Mouse (Mus musculus) midbrain, embryonic 15.5 days (tissue): Measurements from ENCODE around the gene Nolc1. TPM values are rescaled to one million over a fixed set of nuclear protein-coding genes. Genes with fewer than 3 reads are reported as not detected.

Experiments
- ATAC-seq: fragments of 200-750 bp; cut with Nextera tagmentation; replicated peaks from 2 replicates; pipeline ENCODE4 v1.8.0; 2017; ENCODE audit warnings: moderate TSS enrichment
- H3K27ac ChIP-seq: fragments of 300-500 bp; sonication (generic); 2 replicates; pipeline ENCODE4 v1.5.1; 2015; ENCODE audit warnings: mild to moderate bottlenecking, inconsistent platforms
- H3K27me3 ChIP-seq: fragments of 300-500 bp; sonication (generic); replicated peaks from 2 replicates; pipeline ENCODE4 v1.6.1; 2015; ENCODE audit warnings: inconsistent platforms
- H3K36me3 ChIP-seq: fragments of 300-500 bp; sonication (generic); replicated peaks from 2 replicates; pipeline ENCODE4 v1.6.1; 2015; ENCODE audit warnings: inconsistent platforms
- H3K4me1 ChIP-seq: fragments of 300-500 bp; sonication (generic); 2 replicates; pipeline ENCODE4 v1.6.1; 2015; ENCODE audit warnings: inconsistent platforms
- H3K4me2 ChIP-seq: fragments of 300-500 bp; sonication (generic); 2 replicates; pipeline ENCODE4 v1.6.1; 2015; ENCODE audit warnings: inconsistent platforms, mild to moderate bottlenecking, moderate library complexity
- H3K4me3 ChIP-seq: fragments of 300-500 bp; sonication (generic); 2 replicates; pipeline ENCODE4 v1.5.1; 2015; ENCODE audit warnings: mild to moderate bottlenecking, inconsistent platforms
- H3K9ac ChIP-seq: fragments of 300-500 bp; sonication (generic); 2 replicates; pipeline ENCODE4 v1.6.1; 2015; ENCODE audit warnings: mild to moderate bottlenecking, inconsistent platforms
- H3K9me3 ChIP-seq: fragments of 300-500 bp; sonication (generic); 2 replicates; pipeline ENCODE4 v1.6.1; 2016; ENCODE audit warnings: inconsistent platforms
- WGBS: fragments of 180-500 bp; shearing (Covaris S2); methylation state at CpG from one replicate; pipeline ENCODE4 v1.1.7; 2015; ENCODE audit warnings: mixed read lengths; 5-methylcytosine and 5-hydroxymethylcytosine counted together
- polyA plus RNA-seq: library from polyadenylated mRNA; unstranded; fragments of >200 nt; fragmentation: Nextera tagmentation; extraction: Ambion mirVana; gene quantifications from 2 replicates; pipeline ENCODE4 v1.2.1, GENCODE M21; 2015

Nolc1 gene
- polyA plus RNA-seq, 1 experiment from 2014 or later, result 70.3 TPM

DNA sequence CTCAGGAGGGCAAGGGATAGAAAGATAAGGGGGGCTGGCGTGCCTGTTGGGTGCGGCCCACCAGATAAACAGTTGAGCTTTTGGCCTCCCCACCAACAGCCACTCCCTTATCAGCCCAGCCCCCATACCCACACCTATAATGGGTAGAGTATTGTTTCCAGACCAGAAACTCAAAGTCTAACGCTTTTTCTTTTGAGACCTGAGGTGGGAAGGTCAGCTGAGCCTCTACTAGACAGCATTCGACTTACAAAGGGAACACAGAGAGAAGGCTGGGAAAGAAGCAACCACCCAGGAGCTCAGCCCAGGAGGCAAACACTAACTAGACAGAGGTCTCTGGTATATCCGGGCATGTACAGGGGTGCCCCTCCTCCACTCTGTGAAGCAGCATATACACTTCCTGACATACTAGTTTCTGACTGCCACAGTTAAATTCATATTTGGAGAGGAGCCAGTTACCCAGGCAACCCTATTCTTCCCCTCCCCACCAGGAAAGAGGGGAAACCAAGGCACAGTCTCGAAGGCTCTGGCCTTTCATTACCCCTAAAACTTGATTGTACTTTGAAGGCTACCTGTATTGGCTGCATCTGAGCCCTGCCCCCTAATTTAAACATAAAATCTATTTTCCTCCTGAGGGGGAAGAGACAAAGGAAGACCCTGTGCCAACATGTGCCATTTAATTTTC, 38.3 kb upstream of the Nolc1 start:
- Histone ChIP-seq H3K4me3 (peak overlapping the region; percentile 77), H3K27ac (peak overlapping the region; percentile 50), H3K9me3 (no peaks in the 10 kb centered on the region), H3K9ac (peak overlapping the region; percentile 79), H3K4me1 (peaks cover 57% of the 10 kb centered on the region), H3K4me2 (peak overlapping the region; percentile 93), H3K27me3 (no peaks in the 10 kb centered on the region), H3K36me3 (peaks cover 37% of the 10 kb centered on the region)
- no peak for ATAC-seq
- 5% methylated on average over 6 of the region's 6 CpGs for WGBS

DNA sequence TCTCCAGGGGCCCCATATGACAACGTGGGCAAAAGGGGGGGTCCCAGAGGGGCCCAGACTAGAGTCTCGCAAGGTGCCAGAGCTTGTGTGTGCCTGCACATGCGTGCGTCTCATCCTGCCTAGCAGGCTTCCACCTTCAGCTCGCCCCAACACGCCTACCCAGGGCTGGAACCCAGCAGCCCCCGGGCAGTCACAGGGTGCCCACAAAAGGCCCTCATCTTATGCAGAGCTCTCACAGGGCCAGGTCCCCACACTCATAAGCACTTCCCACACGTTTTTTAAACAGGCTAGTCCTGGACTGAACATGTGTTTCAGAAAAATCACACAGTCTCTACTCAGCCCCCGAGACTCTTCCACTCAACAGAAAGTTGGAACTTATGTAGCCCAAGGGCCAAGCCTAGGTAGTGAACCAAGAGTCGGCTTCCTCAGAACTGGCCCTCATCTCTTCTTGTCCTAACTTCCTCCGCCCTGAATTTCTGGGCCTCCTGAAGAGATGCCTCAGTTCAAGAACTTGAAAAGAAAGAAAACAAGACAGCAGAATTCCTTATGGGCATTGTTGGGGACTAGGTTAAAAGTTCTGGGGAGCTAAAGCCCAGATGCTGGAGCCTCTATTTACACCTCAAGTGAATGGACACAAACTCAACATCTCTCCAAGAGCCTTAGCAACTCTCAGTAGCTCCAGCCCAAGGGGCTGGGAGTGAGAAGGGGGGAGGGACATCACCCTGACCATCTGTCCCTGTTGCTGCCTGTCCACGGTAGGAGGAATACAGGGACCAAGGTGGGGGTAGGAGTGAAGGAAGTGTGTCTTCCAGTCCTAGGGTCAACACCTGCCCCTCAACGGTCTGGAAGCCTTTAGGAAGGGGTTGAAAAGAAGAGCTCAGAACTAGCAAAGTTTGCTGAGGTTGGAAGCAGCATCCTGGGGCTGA, 37.5 kb upstream of the Nolc1 start:
- Histone ChIP-seq H3K9me3 (no peaks in the 10 kb centered on the region), H3K4me3 (peak overlapping the region; percentile 77), H3K4me1 (peaks cover 65% of the 10 kb centered on the region), H3K36me3 (peaks cover 30% of the 10 kb centered on the region), H3K27ac (peak overlapping the region; percentile 98), H3K9ac (peak overlapping the region; percentile 79), H3K27me3 (no peaks in the 10 kb centered on the region), H3K4me2 (peak overlapping the region; percentile 93)
- 0 out of 2 replicates have a peak, but pooled peaks have one; percentile 3 for ATAC-seq
- 6% methylated on average over 13 of the region's 13 CpGs for WGBS

DNA sequence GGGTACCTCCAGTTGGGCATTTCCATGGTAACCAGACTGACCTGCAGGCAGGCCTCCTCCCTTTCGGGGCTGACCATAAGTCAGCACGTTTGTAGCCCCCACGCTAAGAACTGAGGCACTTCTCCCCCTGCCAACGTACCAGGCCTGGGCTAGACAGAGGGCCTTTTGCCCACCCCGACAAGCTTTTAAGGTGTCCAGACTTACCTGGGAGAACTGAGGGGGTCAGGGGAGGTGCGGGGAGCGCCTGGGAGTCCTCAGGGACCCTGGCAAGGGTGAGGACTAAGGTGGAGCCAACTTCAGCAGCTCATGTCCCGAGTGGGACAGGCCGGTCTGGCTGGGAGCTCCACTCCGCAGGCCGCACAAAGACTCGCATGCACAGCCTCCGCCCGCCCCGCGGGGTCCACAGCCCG, 36.8 kb upstream of the Nolc1 start:
- Histone ChIP-seq H3K4me1 (peaks cover 72% of the 10 kb centered on the region), H3K9me3 (no peaks in the 10 kb centered on the region), H3K9ac (peak overlapping the region; percentile 79), H3K36me3 (peaks cover 23% of the 10 kb centered on the region), H3K27ac (peak overlapping the region; percentile 98), H3K4me3 (peak overlapping the region; percentile 77), H3K4me2 (peak overlapping the region; percentile 93), H3K27me3 (no peaks in the 10 kb centered on the region)
- peak; percentile 9 for ATAC-seq
- 0% methylated on average over 16 of the region's 17 CpGs for WGBS

DNA sequence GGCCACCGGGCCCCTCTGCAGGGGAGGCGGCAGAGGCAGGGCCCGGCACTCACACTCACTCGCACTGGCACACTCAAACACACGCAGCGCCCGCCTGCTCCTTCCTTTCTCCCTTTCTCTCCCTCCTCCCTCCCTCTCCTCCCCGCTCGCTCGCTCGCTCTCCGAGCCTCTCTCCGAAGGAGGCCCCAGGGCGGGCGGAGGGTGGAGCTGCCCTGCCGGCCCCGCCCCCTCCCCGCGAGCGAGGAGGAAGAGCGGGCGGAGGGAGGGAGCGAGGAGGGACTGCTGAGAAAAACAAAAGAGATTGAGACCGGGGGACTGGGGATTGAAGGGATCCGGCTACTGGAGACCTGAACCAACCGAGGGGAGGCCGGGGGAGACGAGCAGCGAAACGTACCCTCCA, 36.2 kb upstream of the Nolc1 start:
- Histone ChIP-seq H3K4me3 (peak overlapping the region; percentile 77), H3K27me3 (no peaks in the 10 kb centered on the region), H3K4me2 (peak overlapping the region; percentile 93), H3K27ac (peak overlapping the region; percentile 98), H3K4me1 (peaks cover 77% of the 10 kb centered on the region), H3K9me3 (no peaks in the 10 kb centered on the region), H3K36me3 (peaks cover 17% of the 10 kb centered on the region), H3K9ac (peak overlapping the region; percentile 79)
- WGBS, result 2% methylated on average over 25 of the region's 30 CpGs
- peak; percentile 68 for ATAC-seq

DNA sequence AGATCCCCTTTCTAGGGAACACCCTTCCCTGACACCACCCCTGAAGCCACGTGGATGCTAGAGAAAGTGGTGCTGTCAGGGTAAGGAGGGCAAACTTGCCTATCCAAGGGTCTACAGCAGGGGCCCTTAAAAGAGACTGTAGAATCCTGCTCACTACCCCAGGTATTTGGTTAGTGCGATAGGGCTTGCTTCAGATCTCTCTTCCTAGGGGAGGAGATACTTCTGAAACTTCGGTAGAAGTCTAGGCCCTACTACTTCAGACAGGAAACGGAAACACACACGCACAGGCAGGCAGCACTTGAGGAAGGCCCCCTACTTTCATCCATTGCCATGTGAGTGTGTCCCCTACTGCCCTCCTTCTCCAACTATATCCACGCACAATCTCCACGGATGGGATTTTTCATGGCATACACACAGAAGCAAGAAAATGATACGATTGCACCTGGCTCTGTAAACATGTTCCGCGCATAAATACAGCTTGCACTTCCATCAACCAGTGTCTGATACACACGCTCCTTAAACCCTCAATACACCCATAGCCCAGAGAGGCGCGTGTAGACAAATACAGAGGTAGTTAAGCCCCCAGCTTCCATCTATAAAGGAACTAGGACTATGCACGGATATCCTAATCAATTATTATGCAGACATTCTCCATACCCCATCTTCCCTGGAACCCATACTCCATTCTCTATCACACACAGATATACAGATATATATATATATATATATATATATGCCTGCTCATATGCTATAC, 35.3 kb upstream of the Nolc1 start:
- H3K9ac ChIP-seq, result peak overlapping the region; percentile 79
- peaks cover 77% of the 10 kb centered on the region for H3K4me1 ChIP-seq
- H3K27ac ChIP-seq, result peak overlapping the region; percentile 98
- no peaks in the 10 kb centered on the region for H3K9me3 ChIP-seq
- H3K4me2 ChIP-seq, result peak overlapping the region; percentile 93
- no peaks in the 10 kb centered on the region for H3K27me3 ChIP-seq
- peak overlapping the region; percentile 77 for H3K4me3 ChIP-seq
- ATAC-seq, result no peak
- peaks cover 8% of the 10 kb centered on the region for H3K36me3 ChIP-seq
- WGBS, result 32% methylated on average over 14 of the region's 14 CpGs

DNA sequence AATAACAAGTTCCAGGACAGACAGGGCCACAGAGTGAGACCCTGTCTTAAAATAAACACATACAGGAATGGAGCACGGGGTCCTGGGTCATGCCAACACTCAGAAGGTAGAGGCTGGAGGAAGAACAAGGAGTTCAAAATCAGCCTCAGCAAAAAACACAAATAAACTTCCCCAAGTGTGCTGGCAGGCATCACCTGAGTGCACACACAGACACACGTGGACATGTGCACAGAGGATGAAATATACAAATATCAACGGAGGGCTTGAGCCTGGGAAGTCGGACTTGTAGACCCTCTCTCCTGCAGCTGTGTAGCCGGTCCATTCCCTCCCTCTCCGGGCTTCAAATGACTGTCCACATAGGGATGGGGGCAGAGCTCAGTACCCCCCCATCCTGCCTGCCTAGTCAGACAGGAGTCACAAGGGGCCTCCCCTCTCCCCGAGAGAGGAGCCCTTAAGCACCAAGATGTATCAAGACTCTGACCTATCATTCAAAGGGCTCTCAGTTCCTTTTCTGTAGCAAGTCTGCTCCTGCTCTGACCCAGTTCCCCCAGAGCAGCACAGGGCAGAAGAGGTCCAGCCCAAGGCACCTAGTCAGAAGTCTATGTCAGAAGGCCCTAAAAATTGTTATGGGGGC, 34.2 kb upstream of the Nolc1 start:
- Histone ChIP-seq H3K36me3 (no peaks in the 10 kb centered on the region), H3K9ac (peak overlapping the region; percentile 61), H3K27me3 (no peaks in the 10 kb centered on the region), H3K9me3 (no peaks in the 10 kb centered on the region), H3K4me3 (peak overlapping the region; percentile 95), H3K27ac (peak overlapping the region; percentile 98), H3K4me2 (peak overlapping the region; percentile 93), H3K4me1 (peaks cover 79% of the 10 kb centered on the region)
- ATAC-seq, result no peak
- 10% methylated on average over 7 of the region's 7 CpGs for WGBS

DNA sequence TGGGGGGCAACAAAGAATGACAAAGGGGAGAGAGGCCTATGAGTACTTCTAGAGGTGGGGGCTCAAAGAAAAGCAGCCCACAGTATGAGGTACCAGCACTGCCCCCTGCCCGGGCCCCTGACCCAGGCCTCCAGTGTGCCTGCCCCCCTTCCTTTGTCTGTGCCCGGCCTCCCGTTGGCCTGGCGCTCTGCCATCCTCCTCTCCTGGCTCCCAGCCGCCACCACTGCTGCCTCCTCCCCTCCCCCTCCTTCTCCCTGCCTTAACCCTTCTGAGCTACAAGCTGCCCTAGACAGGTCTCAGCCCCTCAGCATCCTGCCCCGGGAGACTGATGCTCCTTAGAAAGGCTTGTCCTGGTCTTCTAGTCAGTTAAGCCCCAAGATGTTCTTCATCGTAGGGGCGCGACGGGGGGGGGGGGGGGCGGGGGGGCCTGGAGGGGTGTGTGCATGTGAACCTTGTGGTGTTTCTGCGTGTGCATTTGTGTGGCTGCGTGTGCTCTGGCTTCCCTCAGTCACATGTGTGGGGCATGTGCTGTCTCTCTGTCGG, 33.7 kb upstream of the Nolc1 start:
- no peaks in the 10 kb centered on the region for H3K9me3 ChIP-seq
- peak overlapping the region; percentile 95 for H3K4me3 ChIP-seq
- H3K9ac ChIP-seq, result peak overlapping the region; percentile 61
- peak; percentile 20 for ATAC-seq
- no peaks in the 10 kb centered on the region for H3K36me3 ChIP-seq
- peak overlapping the region; percentile 93 for H3K4me2 ChIP-seq
- H3K27ac ChIP-seq, result peak overlapping the region; percentile 98
- 2% methylated on average over 10 of the region's 14 CpGs for WGBS
- no peaks in the 10 kb centered on the region for H3K27me3 ChIP-seq
- peaks cover 78% of the 10 kb centered on the region for H3K4me1 ChIP-seq

DNA sequence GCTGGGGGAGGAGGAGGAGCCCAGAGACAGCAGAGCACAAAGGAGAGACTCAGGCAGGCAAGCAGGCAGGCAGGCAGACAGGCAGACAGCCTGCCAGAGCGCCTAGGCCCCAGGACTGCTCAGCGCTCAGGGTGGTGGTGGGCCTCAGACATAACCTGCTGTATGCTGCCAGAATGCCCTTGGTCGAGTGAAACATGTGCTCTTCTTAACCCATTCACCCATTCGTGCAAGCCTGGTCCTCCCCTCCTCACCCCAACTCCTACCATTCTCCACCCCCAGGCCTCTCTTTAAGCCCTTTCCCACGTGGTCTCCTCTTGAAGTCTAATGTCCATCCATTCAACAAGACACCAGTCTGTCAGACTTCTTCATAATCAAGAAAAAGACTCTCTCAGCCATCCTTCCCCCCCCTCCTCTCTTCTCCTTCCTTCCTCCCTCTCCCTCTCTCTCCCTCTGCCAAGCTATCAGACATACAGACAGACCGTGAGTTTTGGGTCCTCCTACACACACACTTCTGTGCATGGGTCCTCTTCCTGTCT, 33.1 kb upstream of the Nolc1 start:
- WGBS, result 4% methylated on average over 6 of the region's 6 CpGs
- Histone ChIP-seq H3K36me3 (no peaks in the 10 kb centered on the region), H3K9ac (peak overlapping the region; percentile 61), H3K4me3 (peak overlapping the region; percentile 95), H3K4me1 (peaks cover 73% of the 10 kb centered on the region), H3K4me2 (peak overlapping the region; percentile 93), H3K27ac (peak overlapping the region; percentile 98), H3K27me3 (no peaks in the 10 kb centered on the region), H3K9me3 (no peaks in the 10 kb centered on the region)
- peak; percentile 10 for ATAC-seq

DNA sequence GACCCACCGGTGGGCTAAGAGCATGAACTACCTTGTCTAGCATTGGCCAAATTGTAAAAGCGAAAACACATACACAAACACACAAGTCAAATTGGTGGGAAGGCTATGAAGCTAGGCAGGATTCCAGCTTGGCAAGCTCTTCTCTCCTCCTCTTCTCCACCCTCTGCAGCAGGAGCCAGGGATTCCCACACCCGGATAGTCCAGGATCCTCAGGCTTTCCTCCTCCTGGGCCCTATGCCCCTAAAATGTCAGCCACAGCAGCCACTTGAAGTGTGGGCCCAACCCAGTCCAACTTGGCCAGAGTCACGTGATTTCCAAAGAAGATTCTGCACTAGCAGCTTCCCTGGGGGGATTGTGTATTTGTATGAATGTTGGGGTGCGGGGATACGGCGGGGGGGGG, 32.3 kb upstream of the Nolc1 start:
- peak overlapping the region; percentile 93 for H3K4me2 ChIP-seq
- H3K4me1 ChIP-seq, result peaks cover 64% of the 10 kb centered on the region
- H3K27me3 ChIP-seq, result no peaks in the 10 kb centered on the region
- no peaks in the 10 kb centered on the region for H3K36me3 ChIP-seq
- H3K9ac ChIP-seq, result peak overlapping the region; percentile 27; the same call in 1 of the 2 replicates
- H3K9me3 ChIP-seq, result no peaks in the 10 kb centered on the region
- peak overlapping the region; percentile 95 for H3K4me3 ChIP-seq
- 56% methylated on average over 7 of the region's 7 CpGs for whole genome bisulfite sequencing
- peak overlapping the region; percentile 98 for H3K27ac ChIP-seq
- ATAC-seq, result no peak

DNA sequence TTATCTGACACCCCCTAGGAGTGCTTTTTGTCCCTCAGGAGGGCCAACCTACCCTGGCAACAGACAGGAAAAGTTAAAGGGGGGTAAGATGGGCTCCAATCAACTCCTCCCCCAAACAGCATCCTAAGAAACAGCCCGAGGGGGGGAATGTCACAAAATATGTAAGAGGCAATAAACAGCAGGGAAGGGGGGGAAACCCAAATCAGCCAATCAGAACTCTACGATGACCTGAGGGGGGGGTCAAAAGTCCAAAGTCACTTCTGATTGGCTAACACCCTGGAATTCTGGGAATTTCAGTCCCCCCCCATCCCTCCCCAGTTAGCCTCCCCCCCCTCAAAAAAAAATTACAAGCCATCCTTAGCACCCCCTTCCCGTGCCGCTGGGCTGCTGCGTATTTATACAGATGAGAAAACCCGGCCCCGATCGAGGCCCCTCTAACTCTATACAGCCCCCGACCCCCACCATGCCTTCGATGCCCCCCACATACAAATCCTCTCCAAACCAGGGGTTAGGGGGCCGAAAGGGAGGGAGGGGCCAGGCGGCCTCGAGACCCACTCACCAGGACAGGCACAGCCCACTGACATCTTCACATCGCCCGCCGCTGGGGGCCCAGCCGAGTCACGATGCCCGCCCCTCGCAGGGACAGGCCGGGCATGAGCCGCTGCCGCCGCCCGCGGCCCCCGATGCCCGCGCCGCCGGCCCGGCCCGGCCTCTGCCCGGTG, 31.2 kb upstream of the Nolc1 start, which contains the start of gene Pprc1:
TSS of gene Pprc1 (plus strand) at position 616 of the 722 bp plus-strand sequence.
- WGBS, result 0% methylated on average over 27 of the region's 34 CpGs

More for the DNA sequence above, 31.2 kb upstream of the Nolc1 start, which contains the start of gene Pprc1:
- Histone ChIP-seq H3K9me3 (no peaks in the 10 kb centered on the region), H3K9ac (peak within 1 kb of the TSS; percentile 94), H3K36me3 (no peaks in the 10 kb centered on the region), H3K4me2 (peak within 1 kb of the TSS; percentile 93), H3K27me3 (no peaks in the 10 kb centered on the region), H3K27ac (peak within 1 kb of the TSS; percentile 98), H3K4me1 (peaks cover 62% of the 10 kb centered on the region), H3K4me3 (peak within 1 kb of the TSS; percentile 95)
- no peak; the same call in 1 of the 2 replicates for ATAC-seq
